Mouse (Mus musculus): Measurements from ENCODE around the gene Chrm5.

DNA sequence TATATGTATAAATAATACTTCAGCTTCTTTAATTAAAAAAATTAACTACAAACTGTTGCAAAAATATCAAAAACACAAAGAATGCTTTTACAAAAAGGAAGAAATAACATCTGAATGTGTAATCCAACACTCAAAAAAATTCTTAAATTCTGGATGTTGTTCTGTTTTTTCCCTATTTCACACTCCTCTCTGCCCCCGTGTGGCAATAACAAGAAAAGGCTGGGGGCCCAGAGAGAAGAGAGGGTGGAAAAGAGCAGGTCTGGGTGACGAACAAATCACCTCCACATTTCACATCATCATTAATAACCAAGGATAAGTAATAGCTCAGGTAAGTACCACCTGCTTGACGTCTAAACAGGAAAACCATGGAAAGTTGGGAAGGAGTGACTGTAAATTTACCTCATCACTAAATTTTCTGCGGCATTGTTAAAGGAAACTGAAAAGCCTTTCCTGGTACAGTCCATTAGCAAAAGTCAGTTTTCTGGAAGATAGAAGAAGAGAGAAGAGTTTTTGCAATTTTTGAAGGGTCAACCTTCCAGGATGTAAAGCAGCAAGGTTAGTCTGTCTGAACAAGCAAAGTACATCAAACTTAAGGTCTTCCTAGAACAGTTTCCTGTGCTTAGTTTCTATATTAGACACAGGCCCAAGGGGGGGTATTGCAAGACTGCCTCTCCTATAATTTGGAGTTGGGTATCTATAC, 30.8 kb downstream of the Chrm5 start:
- no peak for TF ChIP-seq CTCF (IDR thresholded peaks at IDR 0.05; ENCODE audit: control insufficient read depth, insufficient read depth, low read length)
- no peak for TF ChIP-seq POLR2A (IDR thresholded peaks at IDR 0.05; ENCODE audit: borderline replicate concordance, control insufficient read depth, low read depth, low read length)

Data from bone marrow, adult 2 months (tissue).